Mouse (Mus musculus) limb, embryonic 11.5 days (tissue): Measurements from ENCODE around the gene Pou2f2. TPM values are rescaled to one million over a fixed set of nuclear protein-coding genes. Genes with fewer than 3 reads are reported as not detected.

ENCODE experiments used
- ATAC-seq: fragments of 200-750 bp; cut with Nextera tagmentation; 2 replicates; pipeline ENCODE4 v1.8.0; 2017; ENCODE audit warnings: low read depth; ENCODE audit not compliant: insufficient number of reproducible peaks, low FRiP score, low TSS enrichment
- DNase-seq: peaks from one replicate; pipeline ENCODE4 v3.0.0-alpha.2; 2015; ENCODE audit warnings: low spot score
- H3K27ac ChIP-seq: fragments of 300-500 bp; sonication (generic); replicated peaks from 2 replicates; pipeline ENCODE4 v1.5.1; 2014; ENCODE audit warnings: low read depth, mild to moderate bottlenecking, low read length
- H3K27me3 ChIP-seq: fragments of 300-500 bp; sonication (generic); 2 replicates; pipeline ENCODE4 v1.6.1; 2014; ENCODE audit warnings: mild to moderate bottlenecking, low read length, mixed read lengths; ENCODE audit not compliant: control insufficient read depth, insufficient read depth
- H3K36me3 ChIP-seq: fragments of 300-500 bp; sonication (generic); 2 replicates; pipeline ENCODE4 v1.6.1; 2014; ENCODE audit warnings: mild to moderate bottlenecking, low read length, moderate library complexity, mixed read lengths; ENCODE audit not compliant: control insufficient read depth, insufficient read depth
- H3K4me1 ChIP-seq: fragments of 300-500 bp; sonication (generic); 2 replicates; pipeline ENCODE4 v1.6.1; 2014; ENCODE audit warnings: low read length, mixed read lengths; ENCODE audit not compliant: control insufficient read depth, insufficient read depth
- H3K4me2 ChIP-seq: fragments of 300-500 bp; sonication (generic); 2 replicates; pipeline ENCODE4 v1.6.1; 2014; ENCODE audit warnings: low read depth, mild to moderate bottlenecking, moderate library complexity; ENCODE audit not compliant: severe bottlenecking
- H3K4me3 ChIP-seq: fragments of 300-500 bp; sonication (generic); 2 replicates; pipeline ENCODE4 v1.5.1; 2014; ENCODE audit warnings: low read depth, low read length
- H3K9ac ChIP-seq: fragments of 300-500 bp; sonication (generic); 2 replicates; pipeline ENCODE4 v1.6.1; 2014; ENCODE audit warnings: mild to moderate bottlenecking, low read length
- H3K9me3 ChIP-seq: fragments of 300-500 bp; sonication (generic); 2 replicates; pipeline ENCODE4 v1.6.1; 2016; ENCODE audit warnings: low read length; ENCODE audit not compliant: control insufficient read depth
- WGBS: fragments of 180-500 bp; shearing (Covaris S2); extraction: QIAGEN DNeasy Blood & Tissue Kit; methylation state at CpG from one replicate; pipeline ENCODE4 v1.1.7; 2014; 5-methylcytosine and 5-hydroxymethylcytosine counted together
- polyA plus RNA-seq: library from polyadenylated mRNA; unstranded; fragments of >200 nt; fragmentation: Nextera tagmentation; extraction: Ambion mirVana; gene quantifications from 2 replicates; pipeline ENCODE4 v1.2.1, GENCODE M21; 2014

The Pou2f2 gene
- polyA plus RNA-seq, 1 experiment from 2014 or later, result 3.9 TPM

- no peak for ATAC-seq
- 83% methylated on average over 6 of the region's 6 CpGs for WGBS
- H3K4me3 ChIP-seq, result no peak overlapping the region
- no peak overlapping the region for H3K27ac ChIP-seq
- H3K27me3 ChIP-seq, result peaks cover 40% of the 10 kb centered on the region
- 0 out of 2 replicates have a peak overlapping the region, but pooled peaks have one; percentile 3 for H3K9ac ChIP-seq
- H3K36me3 ChIP-seq, result no peaks in the 10 kb centered on the region
- no peak overlapping the region for H3K4me2 ChIP-seq
- H3K4me1 ChIP-seq, result 0 out of 2 replicates have a peak, but pooled peaks cover 7% of the 10 kb centered on the region
- DNase-seq, result no peak
- no peaks in the 10 kb centered on the region for H3K9me3 ChIP-seq
Measured at GRCm38 (mm10) chr7:25184091-25184490, 4.6 kb upstream of the Pou2f2 start.

GRCm38 (mm10) chr7:25181814-25182213 lies 2.3 kb upstream of the Pou2f2 start:
- Histone ChIP-seq H3K4me1 (peaks cover 11% of the 10 kb centered on the region; the same call in 1 of the 2 replicates), H3K9ac (no peak overlapping the region), H3K27me3 (peaks cover 63% of the 10 kb centered on the region), H3K4me3 (no peak overlapping the region), H3K4me2 (0 out of 2 replicates have a peak overlapping the region, but pooled peaks have one; percentile 10), H3K9me3 (no peaks in the 10 kb centered on the region), H3K27ac (no peak overlapping the region), H3K36me3 (no peaks in the 10 kb centered on the region)
- DNase-seq (peak; percentile 41), ATAC-seq (no peak)
- 4% methylated on average over 21 of the region's 21 CpGs for WGBS

- no peaks in the 10 kb centered on the region for H3K36me3 ChIP-seq
- no peaks in the 10 kb centered on the region for H3K9me3 ChIP-seq
- H3K4me1 ChIP-seq, result peaks cover 11% of the 10 kb centered on the region; the same call in 1 of the 2 replicates
- DNase-seq (peak; percentile 58), ATAC-seq (no peak)
- WGBS, result 2% methylated on average over 15 of the region's 15 CpGs
- H3K9ac ChIP-seq, result no peak overlapping the region
- 0 out of 2 replicates have a peak overlapping the region, but pooled peaks have one; percentile 10 for H3K4me2 ChIP-seq
- H3K27me3 ChIP-seq, result peaks cover 67% of the 10 kb centered on the region
- H3K4me3 ChIP-seq, result no peak overlapping the region
- no peak overlapping the region for H3K27ac ChIP-seq
Measured at GRCm38 (mm10) chr7:25181331-25181790, 1.8 kb upstream of the Pou2f2 start.

GRCm38 (mm10) chr7:25180512-25180911 lies 986 bp upstream of the Pou2f2 start:
- H3K27me3 ChIP-seq, result peaks cover 71% of the 10 kb centered on the region
- DNase-seq, result no peak
- H3K4me1 ChIP-seq, result peaks cover 11% of the 10 kb centered on the region; the same call in 1 of the 2 replicates
- ATAC-seq, result no peak
- H3K4me3 ChIP-seq, result peak overlapping the region; percentile 45; the same call in 1 of the 2 replicates
- 6% methylated on average over 6 of the region's 6 CpGs for WGBS
- H3K4me2 ChIP-seq, result no peak overlapping the region
- H3K36me3 ChIP-seq, result no peaks in the 10 kb centered on the region
- H3K9me3 ChIP-seq, result no peaks in the 10 kb centered on the region
- H3K27ac ChIP-seq, result no peak overlapping the region
- H3K9ac ChIP-seq, result no peak overlapping the region

GRCm38 (mm10) chr7:25178787-25179605 lies 530 bp downstream of the Pou2f2 start:
- Histone ChIP-seq H3K27ac (no peak overlapping the region), H3K9ac (peak overlapping the region; percentile 48), H3K9me3 (no peaks in the 10 kb centered on the region), H3K4me3 (peak overlapping the region; percentile 45), H3K36me3 (no peaks in the 10 kb centered on the region), H3K4me1 (peaks cover 11% of the 10 kb centered on the region; the same call in 1 of the 2 replicates), H3K4me2 (peak overlapping the region; percentile 83), H3K27me3 (peaks cover 72% of the 10 kb centered on the region)
- DNase-seq (peak; percentile 51), ATAC-seq (peak; percentile 74)
- under 1% methylated on average over 55 of the region's 56 CpGs for WGBS

- ATAC-seq, result no peak
- no peaks in the 10 kb centered on the region for H3K9me3 ChIP-seq
- H3K27me3 ChIP-seq, result peaks cover 69% of the 10 kb centered on the region
- peak overlapping the region; percentile 83 for H3K4me2 ChIP-seq
- WGBS, result 1% methylated on average over 17 of the region's 17 CpGs
- H3K4me3 ChIP-seq, result peak overlapping the region; percentile 45
- no peak for DNase-seq
- no peak overlapping the region for H3K9ac ChIP-seq
- peaks cover 11% of the 10 kb centered on the region; the same call in 1 of the 2 replicates for H3K4me1 ChIP-seq
- no peak overlapping the region for H3K27ac ChIP-seq
- no peaks in the 10 kb centered on the region for H3K36me3 ChIP-seq
Measured at GRCm38 (mm10) chr7:25178317-25178716, 1.2 kb downstream of the Pou2f2 start.

- no peak for DNase-seq
- WGBS, result 68% methylated on average over 11 of the region's 11 CpGs
Measured at GRCm38 (mm10) chr7:25174343-25174742, 5.2 kb downstream of the Pou2f2 start.

GRCm38 (mm10) chr7:25172669-25173068 lies 6.9 kb downstream of the Pou2f2 start:
- Histone ChIP-seq H3K27ac (no peak overlapping the region), H3K9ac (no peak overlapping the region), H3K36me3 (no peaks in the 10 kb centered on the region), H3K27me3 (peaks cover 18% of the 10 kb centered on the region), H3K4me3 (no peak overlapping the region), H3K9me3 (no peaks in the 10 kb centered on the region), H3K4me1 (no peaks in the 10 kb centered on the region), H3K4me2 (no peak overlapping the region)
- DNase-seq, result no peak
- ATAC-seq, result 0 out of 2 replicates have a peak, but pooled peaks have one; percentile 26
- WGBS, result 28% methylated on average over 5 of the region's 5 CpGs

More at GRCm38 (mm10) chr7:25174343-25174742, 5.2 kb downstream of the Pou2f2 start:
- Histone ChIP-seq H3K4me2 (no peak overlapping the region), H3K27me3 (peaks cover 33% of the 10 kb centered on the region), H3K27ac (no peak overlapping the region), H3K9ac (no peak overlapping the region), H3K4me3 (no peak overlapping the region), H3K36me3 (no peaks in the 10 kb centered on the region), H3K4me1 (peaks cover 4% of the 10 kb centered on the region; the same call in 1 of the 2 replicates), H3K9me3 (no peaks in the 10 kb centered on the region)
- ATAC-seq, result no peak
